Mouse (Mus musculus): ENCODE measurements around the gene Nr2c2. TPM values are rescaled to one million over a fixed set of nuclear protein-coding genes. Genes with fewer than 3 reads are reported as not detected.
"Not testable (repeated sequence)": the region's sequence is repeated elsewhere in the genome, so short reads cannot be mapped to it uniquely, and the experiment has no call there.

Nr2c2 gene
- polyA plus RNA-seq, 1 experiment from 2014 or later: 17.8 TPM

GRCm38 (mm10) chr6:92067146-92067790 is 23.9 kb upstream of the Nr2c2 start:
- 44% methylated on average over 16 of the region's 16 CpGs for WGBS
- Histone ChIP-seq H3K9ac (ENCODE audit: low read depth, low read length) (no peak overlapping the region), H3K27ac (ENCODE audit: low read depth, low read length) (no peak overlapping the region), H3K4me3 (ENCODE audit: low read depth, low read length) (no peak overlapping the region), H3K36me3 (ENCODE audit: control insufficient read depth, insufficient read depth, low read length) (no peaks in the 10 kb centered on the region), H3K9me3 (ENCODE audit: control insufficient read depth, low read length) (no peaks in the 10 kb centered on the region), H3K4me1 (replicated peaks; ENCODE audit: control insufficient read depth, insufficient read depth, low read length) (no peaks in the 10 kb centered on the region), H3K4me2 (no peak overlapping the region), H3K27me3 (replicated peaks; ENCODE audit: control insufficient read depth, insufficient read depth, low read length) (no peaks in the 10 kb centered on the region)
- peak; percentile 71 for ATAC-seq (replicated peaks; ENCODE audit: low FRiP score)
- DNase-seq (ENCODE audit: low spot score): peak; percentile 53

DNA sequence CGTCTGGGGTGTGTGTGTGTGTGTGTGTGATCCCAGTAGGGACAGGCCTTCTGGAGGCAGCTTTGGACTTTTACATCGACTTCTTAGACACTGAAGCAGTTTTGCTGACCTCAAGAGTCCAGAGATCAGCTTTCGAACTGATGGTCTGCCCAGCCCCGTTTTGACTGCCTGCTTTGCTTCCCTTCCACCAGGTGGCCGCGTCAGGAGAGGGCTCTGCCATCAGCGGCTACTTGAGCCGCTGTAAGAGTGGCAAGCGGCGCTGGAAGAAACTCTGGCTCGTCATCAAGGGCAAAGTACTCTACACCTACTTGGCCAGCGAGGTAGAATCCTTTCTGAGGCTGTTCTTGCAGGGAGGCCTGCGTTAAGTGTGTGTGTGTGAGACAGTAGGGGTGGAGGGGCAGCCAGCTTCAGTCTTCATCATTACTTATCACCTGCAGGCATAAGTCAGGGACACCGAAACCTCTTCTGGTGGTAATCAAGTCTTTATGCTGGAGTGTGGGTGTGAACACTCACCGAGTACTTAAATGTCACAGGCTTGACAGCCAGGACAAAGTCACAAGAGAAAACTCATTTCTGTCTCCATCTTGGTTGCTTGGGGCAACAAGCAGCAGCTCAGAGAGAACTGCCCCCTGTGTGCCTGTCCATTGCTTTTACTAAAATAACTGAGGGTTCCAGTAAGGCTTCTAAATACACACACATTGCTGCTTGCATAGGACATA is 19.9 kb upstream of the Nr2c2 start:
- Histone ChIP-seq H3K4me1 (replicated peaks; ENCODE audit: control insufficient read depth, insufficient read depth, low read length) (no peaks in the 10 kb centered on the region), H3K27ac (ENCODE audit: low read depth, low read length) (no peak overlapping the region), H3K4me2 (no peak overlapping the region), H3K27me3 (replicated peaks; ENCODE audit: control insufficient read depth, insufficient read depth, low read length) (no peaks in the 10 kb centered on the region), H3K36me3 (ENCODE audit: control insufficient read depth, insufficient read depth, low read length) (no peaks in the 10 kb centered on the region), H3K4me3 (ENCODE audit: low read depth, low read length) (no peak overlapping the region), H3K9ac (ENCODE audit: low read depth, low read length) (no peak overlapping the region), H3K9me3 (ENCODE audit: control insufficient read depth, low read length) (no peaks in the 10 kb centered on the region)
- WGBS: 57% methylated on average over 15 of the region's 15 CpGs
- DNase-seq (ENCODE audit: low spot score): no peak
- ATAC-seq (replicated peaks; ENCODE audit: low FRiP score): no peak

DNA sequence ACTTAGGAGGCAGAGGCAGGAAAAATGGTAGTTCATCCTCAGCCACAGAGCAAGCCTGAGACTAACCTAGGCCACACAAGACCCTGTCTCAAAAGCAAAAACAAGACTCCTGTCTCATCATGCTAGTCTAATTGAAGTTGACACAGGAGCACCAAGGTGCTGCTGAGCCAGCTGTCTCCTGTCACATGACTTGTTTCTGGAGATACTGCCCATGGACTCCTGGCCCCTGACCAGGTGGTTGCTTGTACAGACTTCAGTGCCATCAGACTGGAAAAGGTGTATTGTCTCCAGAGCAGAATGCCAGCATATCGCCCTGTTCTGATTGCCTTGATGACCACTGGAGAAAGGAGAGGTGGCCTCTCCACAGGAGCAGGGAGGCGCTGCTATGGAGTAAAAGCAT is 10.5 kb upstream of the Nr2c2 start:
- Histone ChIP-seq H3K9me3 (ENCODE audit: control insufficient read depth, low read length) (no peaks in the 10 kb centered on the region), H3K4me1 (replicated peaks; ENCODE audit: control insufficient read depth, insufficient read depth, low read length) (no peaks in the 10 kb centered on the region), H3K4me3 (ENCODE audit: low read depth, low read length) (no peak overlapping the region), H3K27ac (ENCODE audit: low read depth, low read length) (no peak overlapping the region), H3K9ac (ENCODE audit: low read depth, low read length) (no peak overlapping the region), H3K36me3 (ENCODE audit: control insufficient read depth, insufficient read depth, low read length) (no peaks in the 10 kb centered on the region), H3K4me2 (no peak overlapping the region), H3K27me3 (replicated peaks; ENCODE audit: control insufficient read depth, insufficient read depth, low read length) (no peaks in the 10 kb centered on the region)
- DNase-seq (ENCODE audit: low spot score): no peak
- 91% methylated on average over 2 of the region's 2 CpGs for WGBS
- no peak for ATAC-seq (replicated peaks; ENCODE audit: low FRiP score)

DNA sequence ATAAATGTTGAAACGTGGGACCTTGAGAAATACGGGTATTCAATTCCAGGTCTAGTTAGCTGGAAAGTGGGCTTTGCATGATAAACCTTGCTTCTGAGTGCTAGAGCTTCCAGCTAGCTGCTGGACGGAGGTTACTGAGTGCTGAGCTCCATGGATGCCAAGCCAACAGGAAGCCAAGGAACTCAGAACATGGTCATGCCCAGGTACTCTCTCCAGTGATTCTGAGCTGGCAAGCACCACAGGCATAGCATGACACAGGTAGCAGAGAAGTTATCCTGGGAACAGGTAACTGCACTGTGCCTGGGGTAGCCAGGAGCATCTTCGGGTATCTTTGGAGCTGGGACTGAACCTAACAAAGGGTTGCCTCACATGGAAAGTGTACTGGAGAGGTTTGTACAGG is 8.4 kb upstream of the Nr2c2 start:
- H3K4me2 ChIP-seq: no peak overlapping the region
- ATAC-seq (replicated peaks; ENCODE audit: low FRiP score): no peak
- no peak overlapping the region for H3K9ac ChIP-seq (ENCODE audit: low read depth, low read length)
- no peak overlapping the region for H3K4me3 ChIP-seq (ENCODE audit: low read depth, low read length)
- no peak overlapping the region for H3K27ac ChIP-seq (ENCODE audit: low read depth, low read length)
- 78% methylated on average over 4 of the region's 4 CpGs for WGBS
- no peaks in the 10 kb centered on the region for H3K36me3 ChIP-seq (ENCODE audit: control insufficient read depth, insufficient read depth, low read length)
- H3K27me3 ChIP-seq (replicated peaks; ENCODE audit: control insufficient read depth, insufficient read depth, low read length): no peaks in the 10 kb centered on the region
- no peak for DNase-seq (ENCODE audit: low spot score)
- no peaks in the 10 kb centered on the region for H3K4me1 ChIP-seq (replicated peaks; ENCODE audit: control insufficient read depth, insufficient read depth, low read length)
- H3K9me3 ChIP-seq (ENCODE audit: control insufficient read depth, low read length): no peaks in the 10 kb centered on the region

DNA sequence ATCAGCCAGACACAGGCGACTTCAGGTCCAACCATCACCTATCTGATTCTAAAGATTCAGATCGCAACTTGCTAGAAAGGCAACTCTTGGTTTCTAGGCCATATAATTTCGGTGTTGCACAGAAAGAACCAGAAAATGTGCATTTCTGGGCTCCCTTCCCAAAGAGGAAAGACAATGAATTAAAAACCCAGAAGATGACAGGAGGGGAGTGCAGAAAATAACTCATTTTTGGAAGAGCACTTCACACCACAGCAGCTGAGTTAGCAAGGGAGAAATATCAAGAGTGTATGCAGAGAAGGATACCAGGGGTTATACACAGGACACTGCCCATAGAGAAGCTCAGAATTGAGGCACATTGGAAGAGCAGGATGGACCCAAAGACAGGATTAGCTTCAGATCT is 6.3 kb upstream of the Nr2c2 start:
- WGBS: 73% methylated on average over 3 of the region's 3 CpGs
- no peak overlapping the region for H3K4me2 ChIP-seq
- no peak overlapping the region for H3K9ac ChIP-seq (ENCODE audit: low read depth, low read length)
- no peaks in the 10 kb centered on the region for H3K27me3 ChIP-seq (replicated peaks; ENCODE audit: control insufficient read depth, insufficient read depth, low read length)
- ATAC-seq (replicated peaks; ENCODE audit: low FRiP score): no peak
- no peak overlapping the region for H3K27ac ChIP-seq (ENCODE audit: low read depth, low read length)
- H3K4me1 ChIP-seq (replicated peaks; ENCODE audit: control insufficient read depth, insufficient read depth, low read length): peaks cover 1% of the 10 kb centered on the region; the same call in 1 of the 2 replicates
- H3K36me3 ChIP-seq (ENCODE audit: control insufficient read depth, insufficient read depth, low read length): no peaks in the 10 kb centered on the region
- H3K9me3 ChIP-seq (ENCODE audit: control insufficient read depth, low read length): no peaks in the 10 kb centered on the region
- no peak for DNase-seq (ENCODE audit: low spot score)
- H3K4me3 ChIP-seq (ENCODE audit: low read depth, low read length): no peak overlapping the region

- WGBS: 85% methylated on average over 7 of the region's 7 CpGs
- H3K36me3 ChIP-seq (ENCODE audit: control insufficient read depth, insufficient read depth, low read length); H3K9me3 ChIP-seq (ENCODE audit: control insufficient read depth, low read length); H3K27ac ChIP-seq (ENCODE audit: low read depth, low read length); H3K4me3 ChIP-seq (ENCODE audit: low read depth, low read length); DNase-seq (ENCODE audit: low spot score); H3K27me3 ChIP-seq (replicated peaks; ENCODE audit: control insufficient read depth, insufficient read depth, low read length); ATAC-seq (replicated peaks; ENCODE audit: low FRiP score); H3K4me2 ChIP-seq; H3K9ac ChIP-seq (ENCODE audit: low read depth, low read length): not testable (repeated sequence)
- H3K4me1 ChIP-seq (replicated peaks; ENCODE audit: control insufficient read depth, insufficient read depth, low read length): peaks cover 15% of the 10 kb centered on the region
Observed at GRCm38 (mm10) chr6:92089141-92089540, 2.0 kb upstream of the Nr2c2 start.

GRCm38 (mm10) chr6:92089982-92090381 is 1.2 kb upstream of the Nr2c2 start:
- 91% methylated on average over 4 of the region's 4 CpGs for WGBS
- H3K4me2 ChIP-seq: peak overlapping the region; percentile 66
- H3K4me3 ChIP-seq (ENCODE audit: low read depth, low read length): peak overlapping the region; percentile 98; the same call in 1 of the 2 replicates
- H3K36me3 ChIP-seq (ENCODE audit: control insufficient read depth, insufficient read depth, low read length): no peaks in the 10 kb centered on the region
- no peak overlapping the region for H3K27ac ChIP-seq (ENCODE audit: low read depth, low read length)
- no peak overlapping the region for H3K9ac ChIP-seq (ENCODE audit: low read depth, low read length)
- DNase-seq (ENCODE audit: low spot score) (no peak), ATAC-seq (replicated peaks; ENCODE audit: low FRiP score) (no peak)
- peaks cover 21% of the 10 kb centered on the region for H3K4me1 ChIP-seq (replicated peaks; ENCODE audit: control insufficient read depth, insufficient read depth, low read length)
- H3K9me3 ChIP-seq (ENCODE audit: control insufficient read depth, low read length): no peaks in the 10 kb centered on the region
- no peaks in the 10 kb centered on the region for H3K27me3 ChIP-seq (replicated peaks; ENCODE audit: control insufficient read depth, insufficient read depth, low read length)

- H3K9ac ChIP-seq (ENCODE audit: low read depth, low read length): peak overlapping the region; percentile 98
- H3K4me2 ChIP-seq: peak overlapping the region; percentile 66
- peak overlapping the region; percentile 99 for H3K27ac ChIP-seq (ENCODE audit: low read depth, low read length)
- no peaks in the 10 kb centered on the region for H3K36me3 ChIP-seq (ENCODE audit: control insufficient read depth, insufficient read depth, low read length)
- H3K4me1 ChIP-seq (replicated peaks; ENCODE audit: control insufficient read depth, insufficient read depth, low read length): peaks cover 22% of the 10 kb centered on the region
- no peak for ATAC-seq (replicated peaks; ENCODE audit: low FRiP score)
- 4% methylated on average over 4 of the region's 4 CpGs for WGBS
- no peaks in the 10 kb centered on the region for H3K9me3 ChIP-seq (ENCODE audit: control insufficient read depth, low read length)
- no peaks in the 10 kb centered on the region for H3K27me3 ChIP-seq (replicated peaks; ENCODE audit: control insufficient read depth, insufficient read depth, low read length)
- no peak for DNase-seq (ENCODE audit: low spot score)
- peak overlapping the region; percentile 98 for H3K4me3 ChIP-seq (ENCODE audit: low read depth, low read length)
Observed at GRCm38 (mm10) chr6:92090497-92090896, 693 bp upstream of the Nr2c2 start.
